Mouse (Mus musculus) embryonic fibroblast, embryonic 13.5 days (primary cell): ENCODE measurements around the gene Ror2. TPM values are rescaled to one million over a fixed set of nuclear protein-coding genes. Genes with fewer than 3 reads are reported as not detected.

ENCODE experiments used
- H3K27ac ChIP-seq: 2 replicates; pipeline ENCODE4 v1.5.1; 2012; ENCODE audit warnings: low read length, control low read depth, inconsistent platforms; ENCODE audit not compliant: insufficient read depth
- H3K4me1 ChIP-seq: 2 replicates; pipeline ENCODE4 v1.6.1; 2011; ENCODE audit warnings: low read length; ENCODE audit not compliant: control insufficient read depth, insufficient read depth
- H3K4me3 ChIP-seq: 2 replicates; pipeline ENCODE4 v1.5.1; 2011; ENCODE audit warnings: mild to moderate bottlenecking, control low read depth, low read length; ENCODE audit not compliant: insufficient read depth
- CTCF ChIP-seq: IDR thresholded peaks from 2 replicates; pipeline ENCODE4 v1.5.1; 2011; ENCODE audit warnings: mild to moderate bottlenecking, control low read depth, low read length, moderate library complexity, borderline replicate concordance; ENCODE audit not compliant: insufficient read depth
- POLR2A ChIP-seq: IDR thresholded peaks from 2 replicates; pipeline ENCODE4 v1.6.1; 2011; ENCODE audit warnings: low read depth, mild to moderate bottlenecking, control low read depth, low read length, moderate library complexity
- polyA plus RNA-seq: library from polyadenylated mRNA; stranded (reverse); fragments of >200 nt; gene quantifications from 2 replicates; pipeline ENCODE4 v1.2.4, GENCODE M21; 2011; ENCODE audit warnings: low read depth; ENCODE audit not compliant: missing spikeins, insufficient read length

Gene Ror2
- polyA plus RNA-seq, 1 experiment, result 27.2 TPM

DNA sequence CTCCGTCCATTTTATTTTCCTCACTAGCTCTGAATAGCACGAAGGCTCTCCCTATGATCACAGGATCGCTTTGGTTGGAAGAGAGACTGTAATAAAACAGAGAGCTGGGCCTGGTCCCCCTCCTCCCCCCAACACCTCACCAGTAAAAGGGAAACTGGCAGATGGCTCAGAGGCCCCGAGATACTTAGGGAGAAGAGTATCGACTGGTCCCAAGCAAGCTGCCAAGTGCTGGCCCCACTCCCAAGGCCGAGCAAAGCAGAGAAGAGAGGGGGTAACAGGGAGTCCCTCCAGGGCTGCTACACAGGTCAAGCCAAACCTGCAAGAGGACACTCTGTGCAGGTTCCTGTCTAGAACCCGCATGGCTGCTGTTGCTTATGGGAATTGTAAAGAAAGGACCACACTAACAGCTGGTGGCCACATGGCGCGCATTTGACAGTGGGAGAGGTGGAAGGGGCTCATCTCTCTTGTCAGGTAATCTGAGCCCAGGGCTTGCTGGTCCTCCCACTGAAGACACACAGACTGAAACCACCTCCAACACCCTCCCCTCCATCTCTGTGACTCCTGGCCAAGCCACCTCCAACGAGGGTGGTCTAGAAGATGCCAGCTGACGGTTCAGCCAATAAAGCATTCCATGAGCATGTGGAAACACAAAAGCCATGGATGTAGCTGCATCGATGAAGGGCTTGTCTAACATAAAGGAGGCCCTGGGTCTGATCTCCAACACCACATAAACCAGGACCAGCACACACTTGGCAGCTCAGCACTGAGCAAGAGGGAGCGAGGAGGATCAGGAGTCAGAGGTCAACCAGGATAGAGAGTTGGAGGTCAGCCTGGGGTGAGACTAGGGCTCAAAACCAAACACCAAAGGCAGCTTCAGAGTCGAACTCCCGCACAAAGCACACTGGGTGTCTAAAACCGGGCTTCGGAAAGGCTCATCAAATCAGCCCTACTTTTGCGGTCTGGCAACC is 49.2 kb downstream of the Ror2 start:
- no peak overlapping the region for H3K4me3 ChIP-seq
- H3K27ac ChIP-seq, result no peak overlapping the region
- peaks cover 5% of the 10 kb centered on the region for H3K4me1 ChIP-seq
- TF ChIP-seq POLR2A (no peak), CTCF (no peak)

DNA sequence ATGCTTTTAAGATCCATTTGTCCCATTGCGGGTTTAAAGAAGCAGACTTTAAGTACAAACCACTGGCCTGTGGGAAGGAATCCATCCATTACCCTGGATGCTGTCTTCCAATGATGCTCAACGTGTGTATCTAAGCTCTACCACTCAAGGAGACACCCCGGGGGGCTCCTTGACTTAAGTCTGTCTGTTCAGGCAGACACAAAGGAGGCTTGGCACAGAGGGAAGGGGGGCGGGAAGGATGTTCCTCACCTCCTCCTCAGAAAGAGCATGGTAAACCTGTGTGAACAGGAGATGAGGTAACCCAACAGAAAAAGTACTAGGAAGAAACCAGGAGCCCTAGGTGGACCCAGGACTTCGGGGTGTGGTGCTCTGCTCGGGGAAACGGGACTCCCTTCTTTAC is 50.0 kb downstream of the Ror2 start:
- TF ChIP-seq POLR2A (no peak), CTCF (no peak)
- no peak overlapping the region for H3K4me3 ChIP-seq
- peaks cover 10% of the 10 kb centered on the region for H3K4me1 ChIP-seq
- H3K27ac ChIP-seq, result no peak overlapping the region

DNA sequence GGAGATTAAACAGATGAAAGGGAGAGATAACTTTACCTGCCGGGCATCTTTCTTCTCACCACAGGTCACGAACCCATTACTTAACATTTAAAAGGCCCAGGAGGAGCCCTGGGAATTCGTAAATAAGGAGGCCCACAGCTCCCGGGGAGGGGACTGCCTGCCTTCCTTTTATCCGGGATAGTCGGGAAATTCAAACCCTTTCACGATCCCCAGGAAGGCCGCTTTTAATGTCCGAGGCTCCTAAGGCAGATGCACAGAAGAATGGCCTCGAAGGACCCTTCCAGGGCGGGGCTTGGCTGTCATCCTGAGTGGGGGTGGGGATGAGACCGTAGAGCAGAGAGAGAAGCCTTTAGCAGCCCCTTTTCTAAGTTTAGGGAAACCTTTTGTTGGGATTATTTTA is 51.1 kb downstream of the Ror2 start:
- no peak overlapping the region for H3K27ac ChIP-seq
- TF ChIP-seq POLR2A (no peak), CTCF (no peak)
- H3K4me1 ChIP-seq, result peaks cover 13% of the 10 kb centered on the region
- no peak overlapping the region for H3K4me3 ChIP-seq

DNA sequence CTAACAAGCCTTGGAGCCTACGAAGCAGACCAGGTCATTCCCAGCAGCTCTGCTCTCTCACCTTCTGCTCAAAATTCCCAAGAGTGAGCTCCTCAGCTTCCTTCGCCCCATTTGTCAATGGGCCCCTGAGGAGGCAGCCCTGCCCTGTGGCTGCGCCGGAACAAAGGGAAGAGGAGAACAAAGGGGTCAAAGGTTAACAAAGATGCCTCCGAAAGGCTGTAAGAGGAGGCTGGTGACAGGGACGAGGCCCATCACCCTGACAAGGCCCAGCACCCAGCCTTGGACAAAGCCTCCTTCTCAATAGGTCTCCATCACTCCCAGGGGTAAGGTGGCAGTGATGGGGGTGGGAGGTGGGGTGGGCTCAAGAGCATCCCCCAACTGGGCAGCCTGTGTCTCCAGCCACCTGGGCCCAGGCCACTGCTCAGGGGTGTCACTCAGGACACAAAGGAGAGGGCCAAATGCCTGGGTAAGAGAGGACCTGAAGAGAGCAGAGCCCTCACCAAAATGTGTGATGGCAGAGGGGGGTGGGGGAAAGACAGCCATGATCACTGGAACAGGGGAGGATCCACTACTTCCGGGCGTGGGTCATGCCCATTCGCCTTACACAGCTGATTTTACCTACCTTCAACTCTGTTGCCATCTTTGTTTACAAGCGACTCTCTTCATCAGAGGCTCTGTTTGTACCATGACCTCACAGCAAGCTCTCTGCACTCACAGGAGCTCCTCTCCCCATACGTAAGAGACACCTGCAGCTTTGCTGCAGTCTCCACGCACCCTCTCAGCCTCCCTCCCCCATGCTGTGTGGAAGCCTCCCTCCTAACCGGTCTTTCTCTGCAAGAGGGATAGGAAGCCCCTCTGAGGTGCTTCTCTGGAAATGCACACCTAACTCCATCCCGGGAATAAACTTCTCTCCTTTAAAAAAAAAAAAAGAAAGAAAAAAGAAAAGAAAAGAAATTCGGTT is 51.8 kb downstream of the Ror2 start:
- H3K27ac ChIP-seq, result peak overlapping the region; percentile 60
- TF ChIP-seq POLR2A (no peak), CTCF (no peak)
- H3K4me1 ChIP-seq, result peaks cover 13% of the 10 kb centered on the region
- H3K4me3 ChIP-seq, result no peak overlapping the region

DNA sequence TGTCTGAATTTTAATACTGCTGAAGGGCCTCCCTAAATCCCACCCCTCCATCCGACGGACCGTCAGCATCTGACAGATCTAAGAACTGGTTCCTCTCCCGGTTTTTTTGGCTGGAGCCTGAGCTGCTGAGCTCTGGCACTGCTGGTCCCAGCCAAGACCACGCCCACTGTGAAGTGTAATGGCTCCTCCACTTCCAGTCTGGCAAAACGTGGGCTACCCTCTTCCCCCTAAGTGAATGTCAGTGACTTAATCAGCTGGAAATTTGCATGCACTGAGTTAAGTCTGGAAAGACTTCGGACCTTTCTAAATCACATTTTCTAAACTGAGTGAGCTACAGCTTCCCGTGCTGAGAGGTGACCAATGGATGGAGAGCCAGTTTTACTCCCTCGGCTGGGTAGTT is 52.5 kb downstream of the Ror2 start:
- TF ChIP-seq CTCF, result no peak
- no peak for TF ChIP-seq POLR2A
- no peak overlapping the region for H3K4me3 ChIP-seq
- H3K4me1 ChIP-seq, result peaks cover 13% of the 10 kb centered on the region
- peak overlapping the region; percentile 60 for H3K27ac ChIP-seq

DNA sequence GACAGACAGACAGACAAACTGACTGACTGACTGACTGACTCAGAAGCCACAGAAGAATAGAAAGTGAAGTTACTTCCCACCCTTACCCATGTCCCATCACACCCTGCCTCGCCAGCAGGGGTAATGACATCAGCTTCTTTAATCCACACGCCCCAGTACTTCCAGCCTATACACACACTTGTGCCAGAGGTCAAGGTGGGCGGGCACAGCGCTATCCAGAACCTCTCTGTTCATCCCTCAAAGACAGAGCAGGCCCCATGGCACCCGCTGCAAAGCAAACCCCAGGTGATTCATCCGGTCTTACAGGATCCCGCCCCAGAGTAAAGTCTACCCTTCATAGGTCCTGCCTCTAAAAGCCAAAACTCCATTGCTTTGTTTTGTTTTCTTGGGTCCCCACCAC is 53.5 kb downstream of the Ror2 start:
- H3K4me3 ChIP-seq, result no peak overlapping the region
- TF ChIP-seq POLR2A, result no peak
- TF ChIP-seq CTCF, result no peak
- H3K4me1 ChIP-seq, result peaks cover 13% of the 10 kb centered on the region
- peak overlapping the region; percentile 29 for H3K27ac ChIP-seq

DNA sequence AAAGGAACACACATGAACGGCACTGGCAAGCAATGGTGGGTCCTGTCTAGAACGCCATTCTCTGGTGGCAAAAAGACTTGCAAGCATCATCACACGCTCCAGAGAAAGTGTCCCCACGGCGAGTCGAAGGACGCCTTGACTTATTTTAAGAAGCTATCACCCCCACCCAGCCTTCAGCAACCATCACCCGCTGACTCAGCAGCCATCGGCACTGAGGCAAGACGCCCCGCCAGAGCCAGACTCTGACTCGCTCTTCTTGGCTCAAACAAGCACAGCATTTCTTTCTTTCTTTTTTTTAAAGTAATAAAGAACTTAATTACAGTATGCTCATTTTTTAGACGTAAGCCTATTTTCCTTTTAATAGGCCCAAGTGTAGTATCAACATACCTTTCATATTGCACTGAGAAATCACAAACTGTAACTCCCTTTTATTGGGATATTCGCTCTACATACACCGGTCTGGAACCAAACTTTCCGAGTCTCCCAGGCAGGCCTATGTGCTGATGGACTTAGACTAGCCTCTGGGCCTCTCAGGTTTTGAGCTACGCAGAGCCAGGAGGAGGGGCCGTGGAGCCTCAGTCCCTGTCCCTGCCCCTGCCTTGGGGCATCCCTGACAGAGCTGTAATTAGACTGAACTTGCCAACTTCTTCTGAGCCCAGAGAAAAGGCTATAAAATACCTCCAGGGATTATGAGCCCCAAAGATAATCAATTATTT is 55.3 kb downstream of the Ror2 start:
- no peak overlapping the region for H3K4me3 ChIP-seq
- TF ChIP-seq CTCF (no peak), POLR2A (no peak)
- H3K4me1 ChIP-seq, result peaks cover 20% of the 10 kb centered on the region
- peak overlapping the region; percentile 82 for H3K27ac ChIP-seq

DNA sequence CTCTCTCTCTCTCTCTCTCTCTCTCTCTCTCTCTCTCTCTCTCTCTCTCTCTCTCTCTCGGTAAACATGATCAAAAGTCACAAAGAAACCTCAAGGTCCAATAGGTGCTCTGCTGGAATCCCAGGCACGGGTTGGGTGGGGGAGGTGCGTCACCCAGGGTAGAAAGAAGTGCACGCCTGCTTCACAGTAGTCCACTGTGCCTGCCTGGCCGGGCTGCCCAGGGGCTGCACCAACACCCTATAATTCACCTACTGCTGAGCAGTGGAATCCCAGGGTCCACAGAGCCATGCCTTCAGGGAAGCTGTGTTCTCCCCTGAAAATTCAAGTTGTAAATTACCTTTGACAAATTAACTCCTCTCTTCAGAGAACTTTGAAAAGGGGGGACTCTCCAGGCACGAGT is 58.9 kb downstream of the Ror2 start:
- no peak overlapping the region; the same call in 1 of the 2 replicates for H3K27ac ChIP-seq
- TF ChIP-seq POLR2A (no peak), CTCF (no peak)
- H3K4me1 ChIP-seq, result peaks cover 19% of the 10 kb centered on the region
- H3K4me3 ChIP-seq, result no peak overlapping the region

DNA sequence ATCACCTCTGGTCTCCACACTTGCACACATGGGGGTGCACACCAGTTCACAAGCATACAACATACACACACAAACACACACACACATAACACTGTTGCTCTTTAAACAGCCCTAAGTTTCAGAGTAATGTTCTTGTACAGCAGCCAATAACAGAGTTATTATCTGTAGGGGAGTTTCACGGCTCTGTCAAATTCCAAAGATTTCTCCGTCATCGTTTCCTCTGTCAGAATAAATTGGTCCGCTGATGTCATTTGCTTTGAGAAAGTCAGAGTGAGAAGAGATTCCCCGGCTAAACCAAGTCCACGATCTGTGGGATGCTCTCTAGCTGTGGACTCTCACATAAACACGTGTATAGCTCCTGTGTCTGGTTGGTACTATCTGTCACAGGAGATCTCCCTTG is 59.5 kb downstream of the Ror2 start:
- TF ChIP-seq POLR2A (no peak), CTCF (no peak)
- no peak overlapping the region; the same call in 1 of the 2 replicates for H3K27ac ChIP-seq
- H3K4me1 ChIP-seq, result peaks cover 15% of the 10 kb centered on the region
- H3K4me3 ChIP-seq, result no peak overlapping the region
